Mouse (Mus musculus): Measurements from ENCODE around the gene Btg4.
"Not testable (repeated sequence)": the region's sequence is repeated elsewhere in the genome, so short reads cannot be mapped to it uniquely, and the experiment has no call there.

Gene Btg4

DNA sequence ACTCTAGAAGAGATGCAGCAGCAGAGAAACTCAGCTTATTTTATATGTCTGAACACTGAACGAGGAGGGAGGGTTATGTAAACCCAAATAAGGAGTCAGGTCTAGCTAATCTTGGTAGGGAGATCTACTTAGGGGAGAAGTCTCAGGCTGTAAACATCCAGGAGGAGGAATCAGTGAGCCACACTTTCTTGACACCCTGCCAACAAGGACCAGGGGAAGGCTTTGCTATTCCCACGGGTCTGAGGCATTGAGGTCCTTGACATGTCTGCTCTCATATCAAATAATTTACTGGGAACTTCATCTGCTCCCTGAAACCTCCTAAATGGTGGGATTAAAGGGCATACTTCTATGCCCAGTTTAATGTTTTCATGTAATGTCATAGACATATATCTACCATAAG lies 35.6 kb downstream of the Btg4 start:
- DNase-seq: no peak

DNA sequence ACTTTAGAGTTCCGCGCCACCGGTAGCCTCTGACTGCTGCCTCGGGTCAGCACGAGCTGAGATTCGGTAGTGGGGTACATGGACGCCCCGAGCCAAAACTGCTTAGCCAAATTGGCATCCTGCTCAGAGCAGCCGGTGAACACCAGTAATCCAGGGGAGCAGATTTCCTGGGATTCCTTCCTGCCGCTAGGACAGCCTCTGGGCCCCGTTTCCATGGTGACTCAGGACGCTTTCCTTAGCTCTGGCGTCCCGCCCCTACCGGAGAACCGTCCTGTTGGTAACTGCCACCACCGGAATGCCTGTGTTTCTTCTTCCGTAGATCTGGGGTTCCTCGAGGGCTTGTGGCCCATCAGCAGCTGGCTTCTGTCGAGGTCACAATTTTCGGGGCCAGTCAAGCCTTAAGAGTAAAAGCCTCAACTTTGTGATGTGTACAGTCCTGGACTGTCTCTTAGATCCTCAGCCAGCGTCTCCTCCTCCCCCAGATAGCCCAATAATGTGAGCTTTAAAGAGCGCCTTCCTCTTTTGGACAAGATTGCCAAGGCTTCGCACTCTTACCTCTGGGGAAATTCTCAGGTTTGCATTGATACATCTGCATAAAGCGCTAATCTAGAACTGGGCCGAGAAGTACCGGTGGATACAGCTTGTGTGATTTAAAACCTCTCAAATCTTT lies 41.2 kb downstream of the Btg4 start, which contains the start of gene 4833427G06Rik:
Gene 4833427G06Rik, minus strand, starts transcription at position 323 of the 670 bp plus-strand sequence.
- peak; percentile 42 for DNase-seq

DNA sequence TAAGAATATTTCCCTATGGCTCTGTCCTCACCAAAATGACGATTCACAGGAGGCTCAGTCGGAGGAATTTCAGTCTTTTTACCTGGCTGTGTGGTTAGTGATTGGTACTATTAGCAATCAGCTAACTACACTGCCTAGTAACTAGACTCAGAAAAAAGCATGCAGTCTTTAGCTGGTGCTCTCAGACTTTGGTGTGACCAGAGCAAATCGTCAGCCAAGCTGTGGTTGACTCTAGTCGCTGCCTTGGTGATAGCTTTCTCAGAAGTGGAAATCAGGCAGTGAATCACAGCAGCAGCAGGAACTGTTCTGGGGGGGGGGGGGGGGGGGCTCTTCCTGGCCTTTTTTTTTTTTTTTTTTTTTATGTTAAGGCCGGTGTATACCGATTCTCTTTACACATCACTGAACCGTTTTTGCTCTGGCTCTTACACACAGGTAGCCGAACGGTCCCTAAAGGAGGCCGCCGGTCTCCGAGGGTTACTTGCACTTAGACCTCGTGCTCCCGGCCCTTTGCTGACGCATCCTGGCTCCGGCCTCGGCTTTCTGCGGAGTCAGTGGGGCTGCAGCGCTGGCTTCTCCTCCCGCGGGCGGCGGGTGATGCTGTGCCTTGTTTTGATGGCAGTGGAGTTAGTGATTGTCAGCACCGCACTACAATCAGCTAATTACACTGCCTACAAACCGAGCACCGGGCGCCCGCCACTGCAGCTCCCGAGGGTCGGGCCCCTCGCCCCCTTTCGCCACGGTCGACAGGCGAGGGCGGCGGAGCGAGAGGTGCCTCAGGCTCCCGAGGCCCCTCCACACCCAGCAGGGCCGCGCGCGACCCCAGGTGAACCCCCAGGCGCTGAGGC lies 42.5 kb downstream of the Btg4 start:
- DNase-seq: peak; percentile 46

DNA sequence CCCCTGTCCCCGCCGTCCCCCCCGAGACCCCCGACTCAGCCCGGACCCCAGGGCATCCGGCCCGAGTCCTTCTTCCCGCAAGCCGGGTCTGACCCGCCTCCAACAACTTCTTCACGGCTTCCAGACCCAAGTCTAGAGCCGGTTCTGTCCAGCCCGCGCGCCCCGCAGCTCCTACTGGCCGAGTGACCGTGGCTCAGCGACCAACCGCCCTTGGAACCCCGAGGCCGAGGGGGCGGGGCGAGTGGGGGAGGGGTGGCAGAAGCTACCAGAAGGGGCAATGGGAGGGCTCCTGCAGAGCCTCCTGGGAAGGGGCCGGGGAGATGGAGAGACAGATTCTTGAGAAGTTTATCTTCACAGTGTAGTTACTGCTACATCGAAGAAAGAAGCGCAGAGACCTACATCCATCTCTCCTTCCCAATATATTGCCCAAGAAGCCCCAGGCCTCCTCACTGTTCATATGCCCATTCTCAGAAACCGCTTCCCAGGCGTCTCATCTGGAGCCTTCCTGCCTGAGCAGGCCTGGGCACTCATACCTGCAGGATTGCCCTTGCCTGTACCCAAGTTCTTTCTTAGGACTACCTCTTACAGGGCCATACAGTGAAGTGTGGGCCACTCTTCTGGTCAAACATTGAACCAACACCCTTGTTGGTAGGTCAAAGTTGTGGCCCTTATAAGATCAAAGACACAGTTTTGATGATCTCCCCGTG lies 43.3 kb downstream of the Btg4 start:
- DNase-seq: peak; percentile 32

DNA sequence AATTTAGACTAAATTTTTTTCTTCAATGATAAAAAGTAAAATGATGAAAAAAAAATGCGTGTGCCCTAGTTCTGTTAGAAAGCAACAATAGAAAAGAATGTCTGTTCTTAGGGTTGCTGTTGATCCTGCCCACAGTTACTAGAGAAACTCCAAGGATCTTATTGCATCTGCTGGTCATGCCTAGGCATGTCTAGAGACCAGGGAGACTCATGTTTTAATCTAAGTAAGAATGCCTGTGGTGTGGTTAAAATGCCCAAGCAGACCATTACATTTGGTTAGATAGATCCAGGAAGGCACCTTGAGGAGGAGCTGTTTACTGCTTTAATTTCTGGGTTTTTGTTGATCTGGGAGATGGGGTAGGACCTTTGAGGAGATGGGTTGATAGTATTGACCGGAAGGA lies 45.0 kb downstream of the Btg4 start:
- DNase-seq: no peak

DNA sequence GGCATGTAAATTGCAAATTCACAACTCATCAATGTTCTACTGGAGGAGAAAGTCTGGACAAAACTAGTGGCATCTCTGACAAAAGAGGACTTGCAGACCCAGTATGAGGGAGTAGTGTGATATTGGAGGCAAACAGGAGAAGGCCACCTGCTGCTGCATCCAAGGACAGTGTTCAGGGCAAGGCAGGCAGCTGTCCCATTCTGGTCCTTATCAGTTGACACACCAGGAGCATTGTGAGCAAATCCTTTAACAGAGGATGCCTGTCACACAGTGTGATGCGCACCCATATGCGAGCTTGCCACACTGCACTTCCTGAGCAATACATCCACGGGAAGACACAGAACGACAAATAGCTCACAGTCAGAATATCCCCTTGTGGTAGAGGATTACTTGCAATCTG lies 54.1 kb downstream of the Btg4 start:
- DNase-seq: no peak

DNA sequence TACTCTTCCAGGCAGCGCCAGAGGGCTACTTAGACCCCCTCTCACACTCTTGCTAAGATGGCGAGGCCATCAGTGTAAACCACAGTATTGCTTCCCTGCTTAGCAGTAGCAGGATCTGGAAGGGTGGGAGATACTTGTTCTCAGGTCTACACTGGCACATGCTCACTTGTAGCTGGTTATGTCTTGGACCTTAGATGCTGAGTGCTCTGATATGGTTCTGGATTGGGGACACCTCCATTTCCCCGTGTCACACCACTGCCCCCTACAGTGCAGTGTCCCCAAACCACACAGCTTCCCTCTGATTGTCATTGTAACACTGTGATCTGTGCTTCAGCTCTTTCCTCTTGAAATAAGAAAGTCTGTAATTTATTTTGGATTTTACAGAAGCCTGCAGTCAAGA lies 76.3 kb downstream of the Btg4 start:
- peak; percentile 48 for DNase-seq

DNA sequence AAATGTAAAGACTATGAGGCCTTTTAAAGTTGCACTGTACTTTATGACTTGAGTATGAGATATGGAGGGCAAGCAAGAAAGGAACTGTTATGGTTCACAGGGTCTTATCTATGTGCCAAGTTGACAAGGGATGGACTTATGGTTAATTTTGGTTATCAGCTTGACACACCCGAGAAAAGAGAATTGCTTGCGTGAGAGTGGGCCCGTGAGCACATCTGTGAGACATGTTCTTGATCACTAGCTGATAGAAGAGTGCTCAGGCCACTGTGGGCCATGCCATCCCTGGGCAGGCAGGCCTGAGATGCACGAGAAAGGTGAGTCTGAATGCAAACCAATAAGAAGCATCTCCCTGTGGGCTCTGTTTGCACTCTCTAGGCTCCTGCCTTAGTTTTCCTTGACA lies 76.7 kb downstream of the Btg4 start:
- DNase-seq: no peak

DNA sequence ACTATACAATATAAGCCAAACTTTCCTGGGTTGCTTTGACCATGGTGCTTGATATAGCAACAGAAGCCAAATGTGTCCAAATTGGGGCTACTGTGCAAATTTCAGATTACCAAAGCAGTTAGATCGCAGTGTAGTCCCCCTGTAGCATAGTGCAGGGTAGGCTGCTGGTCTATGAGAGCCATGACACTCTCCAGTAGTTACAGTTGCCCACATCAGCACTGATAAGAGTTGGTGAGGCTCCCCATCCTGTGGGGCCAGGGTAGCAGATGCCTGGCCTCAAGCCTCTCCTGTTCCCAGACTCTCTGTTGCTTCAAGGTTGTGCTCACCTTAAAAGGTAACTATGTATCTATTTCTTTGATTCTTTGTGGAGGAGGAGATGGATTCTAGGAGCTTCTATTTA lies 77.1 kb downstream of the Btg4 start:
- DNase-seq: no peak

DNA sequence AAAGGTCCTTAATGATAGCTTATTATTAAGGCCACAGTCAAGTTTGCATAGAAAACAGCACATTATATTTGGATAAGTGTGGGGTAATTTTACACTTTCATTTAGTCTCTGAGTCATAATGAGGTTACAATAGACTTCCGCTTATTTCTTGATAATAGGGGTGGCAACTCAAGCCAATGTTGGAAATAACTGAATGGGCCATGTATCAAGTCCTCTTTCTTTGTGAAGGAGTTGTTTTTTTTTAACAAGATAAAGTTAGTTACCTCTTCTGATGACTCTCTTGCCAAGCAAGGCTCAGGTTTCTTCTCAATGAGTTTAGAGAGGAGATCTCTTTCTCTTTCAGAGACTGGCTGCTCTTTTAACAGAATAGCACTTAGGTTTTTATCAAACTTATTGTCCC lies 77.6 kb downstream of the Btg4 start:
- DNase-seq: no peak

DNA sequence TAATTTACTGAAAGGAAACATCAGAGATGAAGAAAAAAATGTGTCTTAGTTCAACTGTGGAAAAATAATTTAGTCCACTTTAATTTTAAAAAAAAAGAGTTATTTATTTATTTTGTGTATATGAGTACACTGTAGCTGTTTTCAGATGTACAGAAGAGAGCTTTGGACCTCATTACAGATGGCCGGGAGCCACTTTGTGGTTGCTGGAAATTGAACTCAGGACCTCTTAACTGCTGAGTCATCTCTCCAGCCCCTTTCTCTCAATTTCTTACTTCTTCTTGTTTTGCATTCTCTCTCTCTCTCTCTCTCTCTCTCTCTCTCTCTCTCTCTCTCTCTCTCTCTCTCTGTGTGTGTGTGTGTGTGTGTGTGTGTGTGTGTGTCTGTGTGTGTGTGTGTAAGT lies 78.7 kb downstream of the Btg4 start:
- not testable (repeated sequence) for DNase-seq

DNA sequence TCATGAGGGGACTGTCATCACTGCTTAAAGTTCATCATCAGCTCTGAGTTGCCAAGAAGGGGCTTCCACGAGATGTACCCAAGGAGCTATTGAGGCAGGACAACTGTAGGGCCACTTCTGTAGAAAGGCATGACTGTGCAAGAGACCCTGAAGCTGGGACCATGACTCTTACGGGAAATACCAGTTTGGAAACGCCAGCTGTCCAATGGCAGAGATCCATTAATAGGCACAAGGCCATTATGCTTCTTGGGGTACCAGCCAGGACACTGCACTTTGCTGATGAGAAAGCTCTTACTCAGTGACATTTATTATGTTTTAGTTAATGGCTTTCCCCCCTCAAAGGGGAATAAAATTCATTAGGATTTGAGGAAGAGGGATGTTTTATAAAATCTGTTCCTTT lies 80.0 kb downstream of the Btg4 start:
- no peak for DNase-seq

DNA sequence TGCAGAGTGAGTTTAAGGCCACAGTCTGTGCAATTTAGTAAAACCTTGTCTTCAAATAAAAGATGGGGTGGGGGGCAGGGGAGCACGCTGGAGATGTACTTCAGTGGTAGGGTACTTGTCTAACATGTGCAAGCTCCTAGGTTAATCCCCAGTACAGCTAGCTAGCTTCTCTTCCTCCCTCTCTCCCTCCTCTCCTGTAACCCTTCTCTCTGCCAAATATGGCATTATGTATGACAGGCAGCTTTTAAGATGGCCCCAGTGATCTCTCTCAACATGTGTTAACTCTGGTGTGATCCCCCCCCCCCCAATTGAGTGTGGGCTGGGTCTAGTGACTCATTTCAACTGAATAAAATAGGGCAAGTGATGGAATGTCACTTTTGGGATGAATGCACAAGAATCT lies 82.7 kb downstream of the Btg4 start:
- DNase-seq: no peak

DNA sequence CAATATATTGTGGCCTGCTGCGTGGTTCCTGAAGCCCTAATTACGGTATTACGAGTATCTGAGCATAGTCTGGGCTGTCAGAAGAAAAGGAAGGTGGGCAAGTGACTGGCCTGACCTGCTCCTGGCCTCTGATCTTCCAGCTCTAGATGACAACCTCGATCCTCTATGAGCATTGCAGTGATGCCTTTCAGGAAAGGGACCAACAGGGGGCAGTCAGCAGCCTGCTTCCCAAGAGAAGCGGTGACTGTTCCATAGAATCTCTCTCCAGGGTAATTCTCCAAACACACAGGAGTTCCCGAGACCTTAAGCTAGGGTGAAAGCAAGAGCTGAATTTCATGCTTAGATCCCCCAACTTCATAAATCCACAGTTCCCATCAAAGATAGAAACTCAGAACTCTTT lies 83.5 kb downstream of the Btg4 start:
- no peak for DNase-seq

DNA sequence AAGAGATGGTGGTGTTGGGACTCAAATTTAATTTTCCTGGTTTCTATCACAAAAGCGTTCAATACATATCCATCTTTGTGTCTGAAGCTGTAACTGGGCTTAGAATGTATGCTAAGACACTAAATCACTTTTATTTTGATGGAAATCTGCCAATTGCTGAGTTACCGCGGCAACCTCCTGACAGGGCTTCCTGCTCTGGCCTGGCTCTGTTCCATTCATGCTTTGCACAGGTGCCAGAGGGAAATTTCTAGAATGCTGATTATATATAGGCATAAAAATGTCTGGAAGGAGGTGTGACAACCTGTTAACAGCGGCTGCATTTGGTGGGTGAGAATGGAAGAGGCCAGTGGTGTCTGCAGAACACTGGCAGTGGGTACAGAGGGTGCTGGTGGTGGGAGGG lies 85.8 kb downstream of the Btg4 start:
- no peak for DNase-seq

DNA sequence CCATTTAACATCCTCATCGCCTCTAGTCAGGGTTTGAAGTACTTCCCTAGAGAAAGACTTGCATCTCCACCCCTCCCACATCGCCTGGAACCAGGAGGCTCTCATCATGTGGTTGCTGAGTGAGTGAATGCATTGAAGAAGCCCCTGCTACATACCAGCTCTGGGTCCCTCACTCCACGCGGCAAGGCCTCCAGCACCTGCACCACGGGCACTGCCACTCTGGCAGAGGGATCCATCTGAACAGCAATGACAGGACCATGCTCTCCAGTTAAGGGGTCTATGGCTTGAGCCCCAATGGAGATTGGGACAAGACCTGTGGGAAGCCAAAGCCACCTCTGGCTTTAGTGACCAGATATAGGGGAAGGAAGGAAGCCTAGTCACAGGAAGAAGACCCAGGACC lies 86.6 kb downstream of the Btg4 start:
- DNase-seq: no peak

DNA sequence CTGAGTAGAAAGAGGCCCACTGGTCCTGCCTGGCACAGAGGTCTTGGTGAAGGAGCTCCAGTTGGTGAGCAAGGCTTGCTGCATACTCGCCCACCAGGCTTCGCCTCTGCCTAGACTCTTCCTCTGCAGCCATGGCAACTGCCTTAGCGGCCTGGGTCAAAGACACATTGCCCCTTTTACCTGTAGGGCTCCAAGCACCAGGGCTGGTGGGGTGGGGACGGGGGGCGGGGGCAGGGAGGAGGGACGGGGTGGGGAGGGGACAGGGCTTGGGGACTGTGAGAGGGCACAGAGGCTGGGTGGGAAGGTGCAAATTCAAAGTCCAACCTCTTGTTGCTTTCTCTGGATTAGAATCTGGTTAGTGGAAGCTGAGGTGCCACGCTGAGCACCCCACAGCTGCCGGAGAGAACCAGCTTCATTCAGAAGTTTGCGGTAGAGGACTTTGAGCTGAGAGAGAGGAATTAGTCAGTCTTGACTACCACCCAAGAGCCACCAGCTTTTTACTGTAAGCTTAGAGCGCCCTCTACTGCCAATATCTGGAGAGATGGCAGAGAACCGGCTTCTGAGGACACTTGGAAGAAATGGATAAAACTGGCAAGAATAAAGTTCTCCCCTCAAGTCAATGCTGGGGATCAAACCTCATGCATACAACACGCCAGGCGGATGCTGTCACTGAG lies 91.5 kb downstream of the Btg4 start:
- peak; percentile 78 for DNase-seq

DNA sequence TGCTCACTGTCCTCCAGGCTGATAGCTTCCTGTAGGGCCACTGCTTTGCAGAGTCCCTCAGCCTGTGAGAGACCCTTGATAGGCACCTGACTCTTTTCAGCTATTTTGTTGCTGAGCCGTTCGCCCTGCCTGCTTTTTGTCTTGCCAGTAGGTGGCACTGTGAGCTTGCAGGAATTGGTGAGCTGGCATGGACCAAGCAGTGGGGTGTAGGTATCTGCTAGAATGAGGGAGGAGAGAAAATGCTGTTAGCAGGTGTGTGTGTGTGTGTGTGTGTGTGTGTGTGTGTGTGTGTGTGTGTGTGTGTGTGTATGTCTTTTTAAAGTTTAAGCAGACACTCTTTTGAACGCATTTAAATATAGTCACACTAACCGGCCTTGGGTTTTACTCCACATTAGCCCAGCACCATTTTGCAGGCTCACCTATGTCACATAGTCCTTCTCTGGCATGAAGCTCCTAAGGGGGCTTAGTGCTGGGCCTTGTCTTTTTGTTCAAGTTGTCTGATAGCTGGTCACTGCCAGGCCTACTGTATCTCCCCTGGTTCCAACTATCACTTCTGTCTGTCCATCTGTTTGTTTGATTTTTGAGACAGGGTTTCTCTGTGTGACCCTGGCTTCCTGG lies 101.2 kb downstream of the Btg4 start:
- peak; percentile 92 for DNase-seq

DNA sequence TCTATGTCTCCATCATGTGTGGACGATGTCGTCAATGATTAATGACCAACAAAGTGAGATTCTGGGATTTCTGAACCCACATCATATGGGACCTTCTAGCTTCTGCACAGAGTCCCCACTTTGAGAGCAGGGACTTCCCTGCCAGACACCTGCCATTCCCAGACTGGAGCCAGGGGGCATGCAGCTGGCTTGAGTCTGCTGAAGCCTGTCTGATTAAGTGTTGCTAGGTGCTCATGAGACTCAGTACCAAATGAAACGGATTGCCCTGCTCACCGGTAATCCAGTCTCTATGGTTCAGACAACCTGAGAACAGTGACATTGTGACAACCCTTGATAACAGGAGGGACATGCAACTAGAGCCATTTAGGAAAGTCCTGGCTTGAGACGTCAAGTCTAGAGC lies 103.3 kb downstream of the Btg4 start:
- no peak for DNase-seq

DNA sequence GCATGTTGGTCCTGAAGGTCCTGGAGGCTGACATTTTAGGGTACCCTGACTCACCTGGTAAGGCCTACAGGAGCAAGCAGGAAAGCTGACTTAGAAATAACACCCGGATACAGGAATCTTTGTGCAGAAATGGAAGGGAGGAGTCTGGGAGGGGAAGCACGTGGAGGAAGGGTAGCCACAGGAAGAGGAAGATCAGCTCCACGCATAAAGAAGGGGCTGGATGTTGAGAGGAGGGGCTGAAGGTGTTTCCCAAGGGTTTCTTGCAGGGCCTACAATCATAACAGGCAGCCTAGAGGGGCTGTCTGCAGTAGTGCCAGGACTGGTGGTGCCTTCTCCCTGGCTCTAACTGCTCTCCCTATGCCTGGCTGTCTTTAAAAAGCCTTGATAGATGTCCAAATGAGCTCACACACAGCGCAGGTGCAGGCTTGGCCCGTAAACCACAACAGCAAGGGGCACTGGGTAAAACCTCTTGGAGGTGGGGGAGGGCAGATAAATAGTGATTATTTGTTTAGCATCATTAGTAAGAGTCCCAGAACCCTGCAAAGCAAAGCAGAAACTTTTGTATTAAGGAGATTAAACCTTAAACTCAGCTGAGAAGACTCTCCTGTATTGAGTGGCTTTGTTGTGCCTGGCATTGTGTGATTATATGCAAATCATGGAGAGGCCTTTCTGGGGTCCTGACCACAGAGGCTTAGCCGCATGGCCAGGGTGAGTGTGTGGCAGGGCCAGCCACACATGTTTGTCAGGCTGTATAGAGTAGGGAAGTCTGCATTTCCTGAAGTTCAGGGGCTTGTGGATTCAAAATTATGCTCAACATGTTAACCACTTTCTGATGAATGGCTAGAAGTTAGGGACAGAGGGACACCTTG lies 104.8 kb downstream of the Btg4 start, which contains the start of gene Gm32742:
Gene Gm32742, minus strand, starts transcription at position 206 of the 869 bp plus-strand sequence.
- DNase-seq: no peak

DNA sequence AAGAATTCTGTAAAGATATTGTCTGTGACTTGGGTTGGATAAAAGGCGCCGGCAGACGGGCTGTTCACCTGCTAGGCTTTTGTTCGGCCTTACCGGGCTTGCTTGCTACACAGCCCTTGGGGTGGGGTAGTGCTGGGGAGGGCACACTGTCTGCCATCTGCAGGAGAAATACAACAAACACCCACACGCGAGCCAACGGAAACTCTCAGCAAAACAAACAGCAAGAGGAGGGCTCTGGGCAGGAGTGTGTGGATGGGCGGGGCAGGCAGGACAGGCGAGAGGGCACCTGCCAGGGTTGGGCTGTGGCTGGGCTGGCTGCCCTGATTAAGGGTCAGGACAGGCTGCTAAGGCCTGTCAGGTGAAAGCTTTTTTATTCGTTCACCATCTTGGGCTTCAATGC lies 107.3 kb downstream of the Btg4 start:
- peak; percentile 87 for DNase-seq

DNA sequence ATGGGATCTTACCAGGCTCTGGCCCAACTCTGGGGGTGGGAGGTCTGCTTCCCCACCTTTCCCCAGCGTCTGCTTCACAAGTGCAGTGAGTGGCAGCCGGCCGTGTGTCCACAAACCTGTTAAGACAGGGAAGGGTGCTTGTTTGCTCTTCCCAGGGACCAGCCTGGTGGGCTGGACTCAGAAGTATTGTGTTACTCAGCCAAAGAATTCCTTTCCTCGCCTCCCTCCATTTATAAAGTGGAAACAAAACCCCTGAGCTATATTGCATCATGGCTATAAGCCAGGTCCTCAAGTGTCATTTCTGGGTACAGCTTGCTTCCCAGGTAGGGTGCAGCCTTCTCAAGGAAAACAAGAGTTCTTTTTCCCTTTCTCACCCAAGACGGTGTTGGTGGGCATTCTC lies 108.0 kb downstream of the Btg4 start:
- DNase-seq: peak; percentile 83

Data from lung, postnatal 36 days (tissue).